Mouse (Mus musculus) small intestine, adult 2 months (tissue): Measurements from ENCODE around the gene Cidec.

Experiments used
- CTCF ChIP-seq: fragments of 200-500 bp; IDR thresholded peaks from 2 replicates; pipeline ENCODE4 v1.5.1; 2012; ENCODE audit warnings: low read depth, mild to moderate bottlenecking, control low read depth, inconsistent platforms, low read length, moderate library complexity, mixed read lengths; ENCODE audit not compliant: insufficient replicate concordance, insufficient read length; ENCODE audit errors: extremely low read depth
- POLR2A ChIP-seq: fragments of 200-500 bp; IDR thresholded peaks from 2 replicates; pipeline ENCODE4 v1.6.1; 2012; ENCODE audit warnings: low read depth, mild to moderate bottlenecking, control low read depth, inconsistent platforms, low read length, moderate library complexity

DNA sequence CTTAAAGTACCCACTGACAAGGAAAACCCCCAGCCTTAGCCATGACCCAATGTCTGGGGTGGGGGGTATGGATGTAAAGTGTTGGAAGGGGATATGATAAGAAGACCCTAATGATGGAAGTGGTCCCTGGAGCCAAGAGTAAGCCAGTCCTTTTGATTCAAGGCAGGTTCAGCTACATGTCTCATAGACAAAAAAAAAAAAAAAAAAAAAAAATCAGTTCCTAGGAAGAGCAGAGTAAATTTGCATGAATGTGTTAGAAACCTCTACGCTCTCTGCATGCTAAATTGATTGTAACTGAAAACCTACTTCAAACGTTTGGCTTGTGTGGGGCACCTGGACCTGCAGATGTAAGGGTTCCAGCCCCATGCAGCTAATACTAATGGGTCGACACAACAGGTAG, 3.8 kb downstream of the Cidec start:
- TF ChIP-seq POLR2A, result no peak
- no peak for TF ChIP-seq CTCF
